Mouse (Mus musculus): ENCODE results near the gene Nup107. TPM values are rescaled to one million over a fixed set of nuclear protein-coding genes. Genes with fewer than 3 reads are reported as not detected.
A peak's percentile ranks its signal among the peaks of the same experiment; 100 is the strongest.

Nup107 gene
- total RNA-seq, 2 experiments from 2014 or later = 5.8 to 6.6 TPM

DNA sequence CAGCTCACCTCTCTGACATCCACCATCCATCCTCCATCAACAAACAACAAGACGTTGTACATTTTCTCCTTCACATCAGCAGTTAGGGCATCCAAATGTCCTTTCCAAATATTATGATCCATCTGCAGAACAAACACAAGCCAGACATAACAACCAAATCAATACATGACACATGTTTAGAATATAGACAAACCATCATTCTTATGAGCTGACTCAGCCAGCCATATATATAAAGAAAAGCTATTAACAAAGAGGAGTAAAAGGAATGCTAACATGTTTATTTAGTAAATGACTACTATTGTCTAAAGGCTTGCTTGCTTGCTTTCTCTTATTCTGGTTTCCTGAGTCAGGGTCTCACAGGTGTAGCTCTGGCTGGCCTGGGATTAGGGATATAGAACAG is 35.2 kb downstream of the Nup107 start:
- no peak for TF ChIP-seq CTCF (IDR thresholded peaks at IDR 0.05)
- H3K27ac ChIP-seq = no peak overlapping the region
- intact Hi-C loops (cut with DNase I) = no loop called here

DNA sequence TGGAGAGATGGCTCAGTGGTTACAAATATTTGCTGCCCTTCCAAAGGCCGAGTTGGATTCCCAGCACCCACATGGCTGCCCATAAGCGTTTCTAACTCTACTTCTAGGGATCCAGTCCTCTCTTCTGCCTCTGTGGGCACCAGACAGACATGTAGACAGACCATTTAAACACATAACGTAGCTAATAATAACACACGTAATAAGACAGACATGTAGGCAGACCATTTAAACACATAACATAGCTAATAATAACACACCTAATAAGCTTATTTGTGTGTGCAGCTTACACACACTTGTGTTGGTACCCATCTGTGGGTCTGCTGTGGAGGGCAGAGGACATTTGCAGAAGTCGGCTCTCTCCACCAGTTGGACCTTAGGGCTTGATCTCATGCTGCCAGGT is 35.7 kb downstream of the Nup107 start:
- H3K4me3 ChIP-seq = no peak overlapping the region
- no peak for TF ChIP-seq CTCF (IDR thresholded peaks at IDR 0.05)
- no peak overlapping the region for H3K27ac ChIP-seq
- intact Hi-C loops (cut with DNase I) = no loop called here
- DNase-seq = no peak

More for the DNA sequence above, 35.2 kb downstream of the Nup107 start:
- DNase-seq = no peak
- no peak overlapping the region for H3K4me3 ChIP-seq

DNA sequence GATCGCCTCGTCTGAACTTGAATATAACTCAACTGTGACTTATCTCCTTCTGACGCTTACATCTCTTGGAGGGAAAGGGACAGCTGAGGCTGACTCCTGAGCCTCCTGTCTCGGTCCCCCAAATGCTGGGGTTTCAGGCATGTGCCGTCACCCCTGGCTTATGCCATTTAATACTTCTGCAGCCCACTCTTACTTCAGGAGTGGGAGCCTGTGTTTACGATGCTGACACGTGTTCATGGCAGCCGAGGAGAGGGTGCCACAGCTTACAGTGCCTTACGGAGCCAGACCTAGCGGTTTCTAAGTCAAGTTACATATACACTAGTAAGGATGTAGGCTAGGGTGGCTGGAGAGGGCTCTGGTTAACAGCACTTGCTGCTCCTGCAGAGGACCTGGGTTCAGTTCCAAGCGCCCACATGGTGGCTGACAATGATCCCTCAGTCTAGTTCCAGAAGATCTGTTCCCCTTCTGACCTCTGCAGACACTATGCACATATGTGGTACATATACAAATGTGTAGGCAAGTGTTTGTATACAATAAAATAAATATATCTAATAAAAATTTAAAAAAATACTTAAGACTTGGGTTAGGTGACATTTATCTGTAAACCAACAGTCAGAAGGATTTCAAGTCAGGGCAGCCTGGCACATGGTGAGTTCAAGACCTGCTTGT is 36.6 kb downstream of the Nup107 start:
- no peak overlapping the region for H3K4me3 ChIP-seq
- peak overlapping the region; percentile 31; the same call in 1 of the 2 replicates for H3K27ac ChIP-seq
- no peak for TF ChIP-seq CTCF (IDR thresholded peaks at IDR 0.05)
- intact Hi-C loops (cut with DNase I) = no loop called here
- DNase-seq = no peak

DNA sequence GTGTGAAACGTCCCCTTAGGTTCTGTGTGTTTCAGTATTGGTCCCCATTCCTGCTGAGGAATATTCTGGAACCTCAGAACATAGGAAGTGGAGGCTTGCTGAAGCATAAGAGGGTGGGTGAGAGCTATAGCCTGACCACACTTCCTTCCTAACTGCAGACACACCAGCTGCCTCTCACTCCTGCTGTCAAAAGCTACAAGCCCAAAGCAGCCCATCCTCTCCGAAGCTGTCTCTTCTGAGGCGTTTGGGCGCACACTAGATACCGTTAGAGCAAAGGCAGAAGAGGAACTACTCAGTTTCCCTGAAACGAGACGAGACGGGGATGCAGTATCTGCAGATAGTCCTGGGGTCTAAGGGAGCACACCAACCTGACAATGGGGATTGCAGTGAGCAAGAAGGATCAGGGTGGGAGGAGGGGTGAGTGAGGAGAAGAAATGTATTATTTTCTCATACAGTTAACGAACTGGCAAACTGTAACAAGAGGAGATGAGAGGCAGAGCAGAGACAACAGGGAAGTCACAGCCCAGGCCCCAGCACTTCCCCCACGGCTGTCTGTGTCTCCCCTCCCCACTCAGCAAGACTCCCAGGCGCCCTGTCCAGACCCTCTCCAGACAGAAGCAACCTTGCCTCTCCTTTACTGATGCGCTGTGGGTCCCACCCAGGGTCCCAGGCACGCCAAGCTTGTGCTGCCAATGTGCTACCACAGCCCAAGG is 37.3 kb downstream of the Nup107 start:
- Histone ChIP-seq H3K4me3 (no peak overlapping the region), H3K27ac (peak overlapping the region; percentile 31; the same call in 1 of the 2 replicates)
- intact Hi-C loops (cut with DNase I) = no loop called here
- DNase-seq = no peak
- no peak for TF ChIP-seq CTCF (IDR thresholded peaks at IDR 0.05)

DNA sequence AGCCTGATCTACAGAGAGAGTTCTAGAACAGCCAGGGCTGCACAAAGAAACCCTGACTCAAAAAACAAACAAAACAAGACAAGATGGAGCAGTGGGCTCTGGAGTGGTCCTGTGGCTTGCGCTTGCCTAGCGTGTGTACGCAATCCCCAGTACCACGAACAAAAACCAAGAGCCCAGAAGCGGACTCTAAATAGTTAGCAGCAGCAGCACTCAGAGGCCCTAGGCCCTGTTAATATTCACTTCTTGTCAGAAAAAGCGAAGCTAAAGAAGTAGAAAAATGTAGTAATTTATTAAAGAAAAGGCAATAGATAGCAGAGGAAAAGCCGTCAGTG is 37.9 kb downstream of the Nup107 start:
- intact Hi-C loops (cut with DNase I) = no loop called here
- no peak for DNase-seq
- H3K27ac ChIP-seq = no peak overlapping the region
- TF ChIP-seq CTCF (IDR thresholded peaks at IDR 0.05) = no peak
- H3K4me3 ChIP-seq = no peak overlapping the region

DNA sequence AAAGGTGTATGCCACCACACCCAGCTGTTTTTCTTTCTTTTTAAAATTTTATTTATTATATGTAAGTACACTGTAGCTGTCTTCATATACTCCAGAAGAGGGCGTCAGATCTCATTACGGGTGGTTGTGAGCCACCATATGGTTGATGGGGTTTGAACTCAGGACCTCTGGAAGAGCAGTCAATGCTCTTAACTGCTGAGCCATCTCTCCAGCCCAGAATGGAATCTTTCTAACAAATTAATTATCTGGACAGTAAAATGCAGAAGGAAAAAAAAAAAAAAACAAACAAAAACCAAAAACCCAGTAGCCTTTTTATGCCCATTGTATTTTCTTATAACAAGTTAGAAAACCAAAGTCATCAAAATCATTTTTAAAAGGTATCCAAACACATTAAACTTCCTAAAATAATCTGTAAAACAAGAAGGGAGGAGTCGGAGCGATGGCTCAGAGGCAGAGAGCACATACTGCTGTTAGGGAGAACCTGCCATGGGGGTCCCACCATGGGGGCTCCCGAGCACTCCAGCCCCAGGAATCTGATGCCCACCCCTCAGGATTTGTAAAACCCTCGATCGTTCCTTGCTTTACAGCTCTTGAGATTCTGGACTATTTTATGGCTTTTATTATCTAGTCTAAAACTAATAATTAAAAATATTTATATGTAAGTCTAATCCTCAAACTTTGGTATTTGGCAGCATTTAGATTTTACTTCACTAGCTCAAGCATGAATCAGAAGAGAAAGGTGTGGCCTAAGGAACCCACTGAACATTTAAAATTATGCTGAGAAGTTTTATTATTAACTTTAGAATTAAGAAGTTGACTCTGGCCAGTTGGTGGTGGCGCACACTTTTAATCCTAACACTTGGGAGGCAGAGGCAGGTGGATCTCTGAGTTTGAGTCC is 38.5 kb downstream of the Nup107 start:
- no peak overlapping the region for H3K4me3 ChIP-seq
- intact Hi-C loops (cut with DNase I) = no loop called here
- no peak for DNase-seq
- TF ChIP-seq CTCF (IDR thresholded peaks at IDR 0.05) = no peak
- H3K27ac ChIP-seq = no peak overlapping the region

DNA sequence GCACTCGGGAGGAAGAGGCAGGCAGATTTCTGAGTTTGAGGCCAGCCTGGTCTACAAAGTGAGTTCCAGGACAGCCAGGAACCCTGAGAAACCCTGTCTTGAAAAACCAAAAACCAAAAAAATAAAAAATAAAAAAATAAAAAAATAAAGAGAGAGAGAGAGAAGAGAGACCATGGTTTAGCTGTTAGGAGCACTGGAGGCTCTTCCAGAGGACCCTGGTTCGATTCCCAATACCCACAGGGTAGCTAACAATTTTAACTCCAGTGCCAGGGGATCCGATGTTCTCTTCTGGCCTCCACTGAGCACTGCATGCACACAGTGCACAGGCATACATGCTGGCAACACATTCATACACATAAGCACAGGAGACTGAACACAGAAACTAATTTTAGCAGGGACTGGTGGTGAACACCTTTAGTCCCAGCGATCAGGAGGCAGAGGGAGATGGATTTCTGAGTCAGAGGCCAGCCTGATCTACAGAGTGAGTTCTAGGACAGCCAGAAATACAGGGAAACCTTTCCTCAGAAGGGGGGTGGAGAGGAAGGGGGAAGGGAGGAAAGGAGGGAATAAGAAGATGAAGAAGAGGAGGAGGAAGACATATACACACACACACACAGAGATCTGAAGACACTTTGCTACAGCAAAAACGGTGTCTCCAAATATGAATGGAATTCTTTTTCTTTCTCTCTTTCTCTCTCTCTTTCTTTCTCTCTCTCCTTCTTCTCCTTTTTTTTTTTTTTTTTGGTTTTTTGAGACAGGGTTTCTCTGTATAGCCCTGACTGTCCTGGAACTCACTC is 39.5 kb downstream of the Nup107 start:
- intact Hi-C loops (cut with DNase I) = no loop called here
- Histone ChIP-seq H3K4me3 (no peak overlapping the region), H3K27ac (no peak overlapping the region)
- TF ChIP-seq CTCF (IDR thresholded peaks at IDR 0.05) = no peak
- DNase-seq = no peak

DNA sequence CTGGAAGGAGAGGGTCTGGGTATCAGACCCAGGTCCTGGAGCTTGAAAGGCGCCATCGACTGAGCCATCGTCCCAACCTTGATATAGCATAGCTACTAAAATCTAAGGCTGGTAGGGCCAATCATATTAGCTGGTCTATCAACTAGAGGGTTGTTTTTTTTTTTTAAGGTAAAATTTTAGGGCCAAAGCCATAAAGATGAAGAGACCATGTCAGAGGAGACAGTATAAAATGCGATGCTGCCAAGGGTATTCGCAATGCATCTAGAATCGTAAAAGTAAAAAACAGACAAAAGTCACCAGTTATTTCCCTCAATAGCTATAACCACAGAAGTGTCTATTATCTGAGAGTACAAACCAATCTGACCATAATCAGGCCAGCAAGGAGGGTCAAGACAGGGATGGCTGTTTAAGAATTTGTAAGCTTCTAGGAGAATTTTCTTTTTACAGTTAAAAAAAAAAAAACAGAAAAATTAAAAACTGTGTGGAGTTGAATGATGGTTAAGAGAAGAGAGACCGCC is 40.1 kb downstream of the Nup107 start:
- intact Hi-C loops (cut with DNase I) = no loop called here
- Histone ChIP-seq H3K4me3 (no peak overlapping the region), H3K27ac (no peak overlapping the region)
- TF ChIP-seq CTCF (IDR thresholded peaks at IDR 0.05) = no peak
- DNase-seq = no peak

DNA sequence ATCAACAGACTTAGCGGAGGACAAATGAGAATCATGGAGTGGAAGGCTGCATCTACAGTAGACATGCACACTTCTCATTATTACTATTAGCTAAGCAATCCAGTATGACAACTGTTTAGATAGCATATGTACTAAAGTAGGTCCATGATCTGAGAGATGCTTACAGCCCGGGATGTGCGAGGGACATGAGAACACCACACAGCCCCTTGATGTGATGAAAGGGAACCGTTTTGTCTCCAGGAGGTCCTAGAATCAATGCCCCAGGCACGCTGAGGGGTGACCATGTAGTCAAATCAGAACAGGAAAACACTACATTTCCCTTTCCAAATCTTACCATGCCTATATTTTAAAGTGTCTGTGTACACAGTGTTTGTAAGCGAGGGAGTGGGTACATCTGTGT is 40.8 kb downstream of the Nup107 start:
- intact Hi-C loops (cut with DNase I) = no loop called here
- no peak overlapping the region for H3K4me3 ChIP-seq
- DNase-seq = no peak
- TF ChIP-seq CTCF (IDR thresholded peaks at IDR 0.05) = no peak
- no peak overlapping the region for H3K27ac ChIP-seq

DNA sequence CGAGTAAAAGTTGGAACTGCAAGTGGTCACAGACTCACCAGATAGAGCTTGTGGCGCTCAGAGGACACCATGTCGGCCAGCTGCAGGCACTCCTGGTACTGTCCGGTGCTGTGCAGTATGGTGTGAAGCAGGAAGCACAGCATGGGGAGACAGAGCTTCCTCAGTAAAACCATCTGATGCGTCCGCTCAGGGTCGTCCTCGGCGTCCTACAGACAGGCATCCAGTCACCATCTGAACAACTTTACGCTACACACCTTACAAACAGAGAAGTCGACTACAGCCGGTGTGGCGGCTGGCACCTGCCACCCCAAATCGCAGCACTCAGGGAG is 41.3 kb downstream of the Nup107 start:
- intact Hi-C loops (cut with DNase I) = no loop called here
- Histone ChIP-seq H3K4me3 (no peak overlapping the region), H3K27ac (no peak overlapping the region)
- TF ChIP-seq CTCF (IDR thresholded peaks at IDR 0.05) = no peak
- no peak for DNase-seq

DNA sequence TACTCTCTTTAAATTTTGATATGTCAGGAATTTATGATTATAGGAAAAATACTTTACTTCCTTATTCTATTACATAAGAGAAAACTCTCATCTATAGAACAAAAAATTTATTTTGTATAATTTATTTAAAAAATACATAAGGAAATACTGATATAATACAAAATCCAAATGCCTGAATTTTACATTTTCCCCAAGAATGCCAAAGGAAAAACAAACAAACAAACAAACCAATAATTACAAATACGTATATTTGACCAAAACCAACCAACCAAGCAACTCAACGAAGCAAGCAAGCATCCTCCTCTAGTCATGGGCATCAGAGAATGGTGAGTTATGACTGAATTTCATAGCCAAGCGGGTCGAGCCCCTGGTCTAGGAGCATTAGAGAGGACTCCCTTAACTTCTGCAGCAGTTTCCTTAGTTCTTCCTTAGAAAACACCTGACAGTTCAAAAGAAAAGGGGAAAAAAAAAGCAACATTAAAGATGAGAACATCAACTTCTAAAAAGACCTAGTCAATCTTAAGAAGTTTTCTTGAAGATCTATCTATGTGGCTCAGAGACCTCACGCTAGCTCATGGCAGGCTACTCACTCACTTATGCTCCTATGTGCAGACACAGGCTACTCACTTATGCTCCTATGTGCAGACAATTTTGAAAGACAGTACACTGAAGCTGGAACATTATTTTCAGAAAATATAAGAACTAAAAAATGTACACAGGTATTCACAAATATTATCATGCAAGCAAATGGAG is 41.8 kb downstream of the Nup107 start:
- no peak for DNase-seq
- Histone ChIP-seq H3K27ac (no peak overlapping the region), H3K4me3 (no peak overlapping the region)
- intact Hi-C loops (cut with DNase I) = no loop called here
- no peak for TF ChIP-seq CTCF (IDR thresholded peaks at IDR 0.05)
